In genomic region chr14:118089806-118090392, GRCm38 (mm10) we compare ENCODE assay signal across 7 mouse cellular contexts. TPM values are rescaled to one million over a fixed set of nuclear protein-coding genes. Genes with fewer than 3 reads are reported as not detected.
A peak's percentile ranks its signal among the peaks of the same experiment; 100 is the strongest.
DNase-seq lines count a peak whose midpoint lies in the region; ATAC-seq and TF ChIP-seq lines count a peak whose summit lies in the region.

No protein-coding gene starts in this region.

- no peak for TF ChIP-seq POLR2A in cortical plate, adult 2 months (IDR thresholded peaks at IDR 0.05; ENCODE audit: extremely low read depth, insufficient read depth, low read length)

- H3K27me3 ChIP-seq in neural tube, embryonic 11.5 days (ENCODE audit: control insufficient read depth, insufficient read depth, low read length) = no peaks in the 10 kb centered on the region
- peaks cover 19% of the 10 kb centered on the region for H3K27me3 ChIP-seq in midbrain, embryonic 10.5 days (ENCODE audit: low read depth, poor library complexity, severe bottlenecking)

- no peaks in the 10 kb centered on the region for H3K9me3 ChIP-seq in neural tube, embryonic 11.5 days (ENCODE audit: control insufficient read depth, low read length)
- no peaks in the 10 kb centered on the region for H3K9me3 ChIP-seq in midbrain, embryonic 10.5 days (replicated peaks)

- 0% methylated on average over 18 of the region's 18 CpGs for WGBS in neural tube, embryonic 11.5 days
- WGBS in midbrain, embryonic 10.5 days = 0% methylated on average over 18 of the region's 18 CpGs

- no peak for TF ChIP-seq CTCF in cortical plate, adult 2 months (IDR thresholded peaks at IDR 0.05; ENCODE audit: extremely low read depth, insufficient read depth, low read length)

- H3K4me2 ChIP-seq in neural tube, embryonic 11.5 days (ENCODE audit: low read depth) = peak overlapping the region; percentile 53

- H3K9ac ChIP-seq in neural tube, embryonic 11.5 days (ENCODE audit: low read length) = peak overlapping the region; percentile 33

- no peaks in the 10 kb centered on the region for H3K36me3 ChIP-seq in neural tube, embryonic 11.5 days (ENCODE audit: control insufficient read depth, insufficient read depth, low read length)
- H3K36me3 ChIP-seq in midbrain, embryonic 10.5 days = no peaks in the 10 kb centered on the region

- no peak for DNase-seq in neural tube, embryonic 11.5 days (ENCODE audit: low spot score)
- DNase-seq in neural tube, embryonic 10.5 days (ENCODE audit: extremely low spot score, low spot score) = no peak
- DNase-seq in induced T-regulatory cell, adult 2 months (ENCODE audit: low read depth) = peak; percentile 63
- DNase-seq in midbrain, embryonic 10.5 days (ENCODE audit: low spot score) = no peak
- DNase-seq in urinary bladder, adult 2 months (ENCODE audit: low spot score) = no peak
- DNase-seq in yolk sac, embryonic 10.5 days (ENCODE audit: low spot score) = no peak

- H3K4me3 ChIP-seq in neural tube, embryonic 11.5 days (ENCODE audit: low read depth, low read length) = peak overlapping the region; percentile 49
- peak overlapping the region; percentile 81 for H3K4me3 ChIP-seq in cortical plate, adult 2 months (ENCODE audit: insufficient read depth, low read length)
- peak overlapping the region; percentile 75 for H3K4me3 ChIP-seq in midbrain, embryonic 10.5 days

- H3K4me1 ChIP-seq in neural tube, embryonic 11.5 days (ENCODE audit: control insufficient read depth, insufficient read depth, low read length) = peaks cover 4% of the 10 kb centered on the region; the same call in 1 of the 2 replicates
- no peaks in the 10 kb centered on the region for H3K4me1 ChIP-seq in cortical plate, adult 2 months (ENCODE audit: control insufficient read depth, insufficient read depth, low read length)
- peaks cover 45% of the 10 kb centered on the region for H3K4me1 ChIP-seq in midbrain, embryonic 10.5 days

- ATAC-seq in neural tube, embryonic 11.5 days (ENCODE audit: insufficient read depth, low FRiP score, low TSS enrichment) = peak; percentile 35

- no peak overlapping the region for H3K27ac ChIP-seq in neural tube, embryonic 11.5 days (ENCODE audit: low read depth, low read length)
- H3K27ac ChIP-seq in cortical plate, adult 2 months (ENCODE audit: insufficient read depth, low read length) = no peak overlapping the region
- peak overlapping the region; percentile 77 for H3K27ac ChIP-seq in midbrain, embryonic 10.5 days (replicated peaks)

RNA-seq across cellular contexts. Expression of gene Dct, which starts 37.9 kb away (rescaled TPM):
- 2.1 and 2.6 TPM in 2 replicates for polyA plus RNA-seq in neural tube, embryonic 11.5 days (2014; fragmentation: Nextera tagmentation; extraction: Ambion mirVana)
- polyA plus RNA-seq in cortical plate, adult 2 months (2012; rRNA removed) = 0.63 and 0.72 TPM in 2 replicates
- 3.5 TPM in 2 replicates for polyA plus RNA-seq in midbrain, embryonic 10.5 days (2016; fragmentation: Nextera tagmentation; extraction: Ambion mirVana)
- polyA plus RNA-seq in urinary bladder, adult 2 months (2012; rRNA removed) = 0.62 and 0.72 TPM in 2 replicates

RNA-seq across cellular contexts. Expression of gene Tgds, which starts 42.7 kb away (rescaled TPM):
- polyA plus RNA-seq in neural tube, embryonic 11.5 days (2014; fragmentation: Nextera tagmentation; extraction: Ambion mirVana) = 30.9 and 31.2 TPM in 2 replicates
- 7.9 and 8.3 TPM in 2 replicates for polyA plus RNA-seq in cortical plate, adult 2 months (2012; rRNA removed)
- 28.3 and 29.1 TPM in 2 replicates for polyA plus RNA-seq in midbrain, embryonic 10.5 days (2016; fragmentation: Nextera tagmentation; extraction: Ambion mirVana)
- 15.4 and 19.9 TPM in 2 replicates for polyA plus RNA-seq in urinary bladder, adult 2 months (2012; rRNA removed)

RNA-seq across cellular contexts. Expression of gene Gpr180, which starts 47.1 kb away (rescaled TPM):
- polyA plus RNA-seq in neural tube, embryonic 11.5 days (2014; fragmentation: Nextera tagmentation; extraction: Ambion mirVana) = 36.6 and 42.0 TPM in 2 replicates
- polyA plus RNA-seq in cortical plate, adult 2 months (2012; rRNA removed) = 29.7 and 33.0 TPM in 2 replicates
- polyA plus RNA-seq in midbrain, embryonic 10.5 days (2016; fragmentation: Nextera tagmentation; extraction: Ambion mirVana) = 35.8 and 38.5 TPM in 2 replicates
- 30.0 and 38.9 TPM in 2 replicates for polyA plus RNA-seq in urinary bladder, adult 2 months (2012; rRNA removed)
